Comparison of ENCODE assay signal across 9 mouse cellular contexts in the genomic region with DNA sequence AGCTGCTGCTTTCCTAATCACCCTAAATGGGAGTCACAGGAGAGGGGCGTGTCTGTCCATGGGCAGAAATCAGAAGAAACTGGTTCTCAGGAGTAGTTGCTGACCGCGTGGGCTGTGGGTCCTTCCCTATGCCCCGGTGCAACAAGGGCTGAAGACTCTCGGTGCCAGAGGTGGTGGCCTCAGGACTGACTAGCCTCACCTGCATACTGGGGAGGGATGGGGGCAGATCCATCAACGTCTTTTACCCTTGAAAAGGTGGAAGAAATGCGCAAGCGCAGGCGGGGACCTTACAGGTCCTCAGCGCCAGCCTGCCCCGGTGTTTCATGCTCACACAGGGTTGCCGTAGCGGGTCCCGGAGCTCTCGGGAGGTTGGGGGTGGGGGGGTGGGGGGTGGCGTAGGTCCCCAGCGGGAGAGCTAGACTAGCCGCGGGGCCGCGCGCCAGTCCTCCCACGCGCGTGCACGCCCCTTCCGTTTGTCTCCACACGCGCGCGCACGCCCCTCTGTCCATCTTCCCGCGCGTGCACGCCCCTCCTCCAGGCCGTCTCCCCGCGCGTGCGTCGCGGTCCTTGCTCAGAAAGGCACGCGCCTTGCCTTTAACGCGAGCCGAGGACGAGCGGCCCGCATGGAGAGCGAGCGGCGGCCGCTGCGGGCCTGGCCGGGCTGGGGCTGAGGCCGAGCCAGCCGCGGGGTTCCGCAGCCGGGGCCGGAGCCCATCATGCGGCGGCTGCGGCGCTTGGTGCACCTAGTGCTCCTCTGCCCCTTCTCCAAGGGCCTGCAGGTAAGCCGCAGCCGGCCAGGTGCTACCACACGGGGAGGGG. TPM values are rescaled to one million over a fixed set of nuclear protein-coding genes. Genes with fewer than 3 reads are reported as not detected.
DNase-seq lines count a peak whose midpoint lies in the region; ATAC-seq lines count a peak whose summit lies in the region.
"Had no signal": no experiment of that assay in that cellular context is flagged by ENCODE, and none has a peak within 500 bp of the region (broad histone marks: within the 10 kb centered on the region; RNA-seq: fewer than 3 reads in every experiment).

A gene (plus strand): TSS at position 537 of the 819 bp plus-strand sequence.

- peak within 1 kb of the TSS; percentile 93 for H3K4me2 ChIP-seq in embryonic facial prominence, embryonic 14.5 days (ENCODE audit: low read depth, low read length)
- H3K4me2 ChIP-seq in limb, embryonic 12.5 days: peak within 1 kb of the TSS; percentile 88
- H3K4me2 ChIP-seq in midbrain, embryonic 14.5 days (ENCODE audit: low read length): peak within 1 kb of the TSS; percentile 80
- H3K4me2 ChIP-seq in stomach, embryonic 15.5 days: peak within 1 kb of the TSS; percentile 96

- peak; percentile 61 for DNase-seq in 3134 (ENCODE audit: extremely low read depth, insufficient read length, low spot score)
- DNase-seq in adrenal gland, postnatal 36 days: peak; percentile 82 to 86
- peak; percentile 96 for DNase-seq in embryonic facial prominence, embryonic 14.5 days (ENCODE audit: low spot score)
- no peak for DNase-seq in heart, embryonic 10.5 days (ENCODE audit: low spot score)
- peak; percentile 58 for DNase-seq in kidney, adult 9 months
- DNase-seq in midbrain, embryonic 14.5 days: peak; percentile 98

- peak; percentile 80 for ATAC-seq in embryonic facial prominence, embryonic 14.5 days (ENCODE audit: low read depth)
- ATAC-seq in limb, embryonic 12.5 days (ENCODE audit: insufficient number of reproducible peaks, insufficient read depth, low FRiP score, low TSS enrichment, low read depth): peak; percentile 54
- ATAC-seq in midbrain, embryonic 14.5 days (ENCODE audit: low FRiP score, low TSS enrichment): peak; percentile 82
- peak; percentile 45 for ATAC-seq in stomach, embryonic 15.5 days (ENCODE audit: insufficient read depth, low FRiP score, low read depth)

- peak within 1 kb of the TSS; percentile 94 for H3K9ac ChIP-seq in embryonic facial prominence, embryonic 14.5 days (ENCODE audit: low read depth, low read length)
- peak within 1 kb of the TSS; percentile 94 for H3K9ac ChIP-seq in limb, embryonic 12.5 days (replicated peaks)
- H3K9ac ChIP-seq in midbrain, embryonic 14.5 days (replicated peaks; ENCODE audit: low read length): peak within 1 kb of the TSS; percentile 94
- H3K9ac ChIP-seq in stomach, embryonic 15.5 days: peak within 1 kb of the TSS; percentile 75

- H3K4me3 ChIP-seq in embryonic facial prominence, embryonic 14.5 days (ENCODE audit: low read depth, low read length): peak within 1 kb of the TSS; percentile 75
- peak within 1 kb of the TSS; percentile 77 for H3K4me3 ChIP-seq in heart, embryonic 10.5 days
- H3K4me3 ChIP-seq in limb, embryonic 12.5 days (replicated peaks): peak within 1 kb of the TSS; percentile 78
- H3K4me3 ChIP-seq in midbrain, embryonic 14.5 days (replicated peaks; ENCODE audit: low read depth, low read length): peak within 1 kb of the TSS; percentile 68
- peak within 1 kb of the TSS; percentile 67 for H3K4me3 ChIP-seq in stomach, embryonic 15.5 days (replicated peaks)

- H3K9me3 ChIP-seq in embryonic facial prominence, embryonic 14.5 days (ENCODE audit: control insufficient read depth, low read length): no peaks in the 10 kb centered on the region
- H3K9me3 ChIP-seq in heart, embryonic 10.5 days: no peaks in the 10 kb centered on the region
- no peaks in the 10 kb centered on the region for H3K9me3 ChIP-seq in limb, embryonic 12.5 days
- no peaks in the 10 kb centered on the region for H3K9me3 ChIP-seq in midbrain, embryonic 14.5 days (ENCODE audit: control insufficient read depth, low read length)
- H3K9me3 ChIP-seq in stomach, embryonic 15.5 days: no peaks in the 10 kb centered on the region
- H3K9me3 ChIP-seq: G1E had no signal

- WGBS in embryonic facial prominence, embryonic 14.5 days: under 1% methylated on average over 23 of the region's 70 CpGs
- WGBS in heart, embryonic 10.5 days: under 1% methylated on average over 70 of the region's 70 CpGs
- 1% methylated on average over 70 of the region's 70 CpGs for WGBS in limb, embryonic 12.5 days
- WGBS in midbrain, embryonic 14.5 days: 1% methylated on average over 70 of the region's 70 CpGs
- 1% methylated on average over 70 of the region's 70 CpGs for WGBS in stomach, embryonic 15.5 days

- H3K4me1 ChIP-seq in embryonic facial prominence, embryonic 14.5 days (ENCODE audit: control insufficient read depth, insufficient read depth, low read length): peaks cover 13% of the 10 kb centered on the region
- peaks cover 30% of the 10 kb centered on the region for H3K4me1 ChIP-seq in heart, embryonic 10.5 days
- H3K4me1 ChIP-seq in limb, embryonic 12.5 days (replicated peaks): peaks cover 40% of the 10 kb centered on the region
- peaks cover 34% of the 10 kb centered on the region for H3K4me1 ChIP-seq in midbrain, embryonic 14.5 days (ENCODE audit: control insufficient read depth, insufficient read depth, low read length)
- peaks cover 15% of the 10 kb centered on the region for H3K4me1 ChIP-seq in stomach, embryonic 15.5 days

- no peaks in the 10 kb centered on the region for H3K27me3 ChIP-seq in embryonic facial prominence, embryonic 14.5 days (replicated peaks; ENCODE audit: control insufficient read depth, insufficient read depth, low read length)
- H3K27me3 ChIP-seq in heart, embryonic 10.5 days (ENCODE audit: insufficient read depth, poor library complexity, severe bottlenecking): peaks cover 23% of the 10 kb centered on the region; the same call in 1 of the 2 replicates
- no peaks in the 10 kb centered on the region for H3K27me3 ChIP-seq in limb, embryonic 12.5 days
- no peaks in the 10 kb centered on the region for H3K27me3 ChIP-seq in midbrain, embryonic 14.5 days (ENCODE audit: control insufficient read depth, insufficient read depth, low read length)
- no peaks in the 10 kb centered on the region for H3K27me3 ChIP-seq in stomach, embryonic 15.5 days (replicated peaks)

- peaks cover 12% of the 10 kb centered on the region; the same call in 1 of the 2 replicates for H3K36me3 ChIP-seq in embryonic facial prominence, embryonic 14.5 days (ENCODE audit: control insufficient read depth, insufficient read depth, low read length)
- H3K36me3 ChIP-seq in heart, embryonic 10.5 days: no peaks in the 10 kb centered on the region
- H3K36me3 ChIP-seq in limb, embryonic 12.5 days: peaks cover 12% of the 10 kb centered on the region; the same call in 1 of the 2 replicates
- H3K36me3 ChIP-seq in midbrain, embryonic 14.5 days (ENCODE audit: control insufficient read depth, insufficient read depth, low read length): peaks cover 7% of the 10 kb centered on the region; the same call in 1 of the 2 replicates
- no peaks in the 10 kb centered on the region for H3K36me3 ChIP-seq in stomach, embryonic 15.5 days

- H3K27ac ChIP-seq in embryonic facial prominence, embryonic 14.5 days (replicated peaks; ENCODE audit: low read depth, low read length): peak within 1 kb of the TSS; percentile 58
- H3K27ac ChIP-seq in heart, embryonic 10.5 days: peak within 1 kb of the TSS; percentile 88
- H3K27ac ChIP-seq in limb, embryonic 12.5 days: peak within 1 kb of the TSS; percentile 45; the same call in 1 of the 2 replicates
- peak within 1 kb of the TSS; percentile 85 for H3K27ac ChIP-seq in midbrain, embryonic 14.5 days (replicated peaks; ENCODE audit: low read depth, low read length)
- H3K27ac ChIP-seq in stomach, embryonic 15.5 days: peak within 1 kb of the TSS; percentile 28; the same call in 1 of the 2 replicates

RNA-seq across cellular contexts. Expression of the gene that starts here (rescaled TPM):
- 1 to 10 TPM; 5.8 to 8.8 TPM for total RNA-seq in adrenal gland, postnatal 36 days (2021)
- polyA plus RNA-seq in embryonic facial prominence, embryonic 14.5 days (2014; fragmentation: Nextera tagmentation; extraction: Ambion mirVana): 31.1 and 40.1 TPM in 2 replicates
- polyA plus RNA-seq in heart, embryonic 10.5 days (2016; fragmentation: Nextera tagmentation; extraction: Ambion mirVana): 15.7 and 18.2 TPM in 2 replicates
- polyA plus RNA-seq in limb, embryonic 12.5 days (2016; fragmentation: Nextera tagmentation; extraction: Ambion mirVana): 61.7 and 66.3 TPM in 2 replicates
- polyA plus RNA-seq in midbrain, embryonic 14.5 days (2014; fragmentation: Nextera tagmentation; extraction: Ambion mirVana): 123 and 160 TPM in 2 replicates
- polyA plus RNA-seq in stomach, embryonic 15.5 days (2015; fragmentation: Nextera tagmentation; extraction: Ambion mirVana): 28.9 and 33.7 TPM in 2 replicates
- polyA plus RNA-seq: G1E had no signal

Comparison
In these comparisons a context has a peak if more than half of its experiments do, and no peak if none do; other contexts are left out.
1. H3K27ac ChIP-seq: peak in every context shown above with its lines; median percentile 88 in heart, embryonic 10.5 days; 85 in midbrain, embryonic 14.5 days; 58 in embryonic facial prominence, embryonic 14.5 days; 45 in limb, embryonic 12.5 days; 28 in stomach, embryonic 15.5 days.